Mouse (Mus musculus) liver, postnatal 0 days (tissue): ENCODE measurements around the gene Mybpc1. TPM values are rescaled to one million over a fixed set of nuclear protein-coding genes. Genes with fewer than 3 reads are reported as not detected.

ENCODE experiments used
- ATAC-seq: fragments of 200-750 bp; cut with Nextera tagmentation; 2 replicates; pipeline ENCODE4 v1.8.0; 2017; ENCODE audit warnings: mild to moderate bottlenecking, moderate library complexity
- DNase-seq: peaks from one replicate; pipeline ENCODE4 v3.0.0-alpha.2; 2016
- H3K27ac ChIP-seq: fragments of 300-500 bp; sonication (generic); 2 replicates; pipeline ENCODE4 v1.5.1; 2014; ENCODE audit warnings: antibody characterized with exemption, moderate library complexity, mild to moderate bottlenecking, low read depth
- H3K27me3 ChIP-seq: fragments of 300-500 bp; sonication (generic); 2 replicates; pipeline ENCODE4 v1.6.1; 2014; ENCODE audit warnings: low read length, control low read depth, mixed read lengths; ENCODE audit not compliant: insufficient read depth
- H3K36me3 ChIP-seq: fragments of 300-500 bp; sonication (generic); replicated peaks from 2 replicates; pipeline ENCODE4 v1.6.1; 2014; ENCODE audit warnings: mild to moderate bottlenecking, control low read depth, low read length, moderate library complexity, mixed read lengths; ENCODE audit not compliant: insufficient read depth
- H3K4me1 ChIP-seq: fragments of 300-500 bp; sonication (generic); 2 replicates; pipeline ENCODE4 v1.6.1; 2014; ENCODE audit warnings: antibody characterized with exemption, mild to moderate bottlenecking, control low read depth; ENCODE audit not compliant: insufficient read depth
- H3K4me2 ChIP-seq: fragments of 300-500 bp; sonication (generic); 2 replicates; pipeline ENCODE4 v1.6.1; 2014; ENCODE audit warnings: low read depth, mild to moderate bottlenecking, low read length, moderate library complexity, mixed read lengths
- H3K4me3 ChIP-seq: fragments of 300-500 bp; sonication (generic); 2 replicates; pipeline ENCODE4 v1.5.1; 2014; ENCODE audit warnings: low read depth, low read length
- H3K9ac ChIP-seq: fragments of 300-500 bp; sonication (generic); replicated peaks from 2 replicates; pipeline ENCODE4 v1.6.1; 2014; ENCODE audit warnings: mild to moderate bottlenecking, moderate library complexity
- H3K9me3 ChIP-seq: fragments of 300-500 bp; sonication (generic); 2 replicates; pipeline ENCODE4 v1.6.1; 2016; ENCODE audit warnings: mild to moderate bottlenecking, control low read depth, low read length, mixed read lengths
- CTCF ChIP-seq: sonication (generic); IDR thresholded peaks from 2 replicates; pipeline ENCODE4 v1.5.1; 2016; ENCODE audit warnings: antibody characterized with exemption, low read depth
- EP300 ChIP-seq: IDR thresholded peaks from 2 replicates; pipeline ENCODE4 v1.6.1; 2016; ENCODE audit warnings: antibody characterized with exemption, low read depth, mild to moderate bottlenecking
- WGBS: fragments of 180-500 bp; shearing (Covaris S2); extraction: QIAGEN DNeasy Blood & Tissue Kit; methylation state at CpG from one replicate; pipeline ENCODE4 v1.1.7; 2014; ENCODE audit not compliant: insufficient replicate concordance; 5-methylcytosine and 5-hydroxymethylcytosine counted together
- polyA plus RNA-seq: library from polyadenylated mRNA; unstranded; fragments of >200 nt; fragmentation: Nextera tagmentation; extraction: Ambion mirVana; gene quantifications from 2 replicates; pipeline ENCODE4 v1.2.1, GENCODE M21; 2015

Mybpc1 gene
- polyA plus RNA-seq, 1 experiment from 2014 or later = 0.67 TPM

- no peak for ATAC-seq
- H3K9ac ChIP-seq = no peak overlapping the region
- no peak overlapping the region for H3K4me2 ChIP-seq
- no peaks in the 10 kb centered on the region for H3K4me1 ChIP-seq
- TF ChIP-seq CTCF (no peak), EP300 (no peak)
- H3K27ac ChIP-seq = no peak overlapping the region
- H3K4me3 ChIP-seq = no peak overlapping the region
- no peaks in the 10 kb centered on the region for H3K9me3 ChIP-seq
- WGBS = 76% methylated on average over 5 of the region's 5 CpGs
- no peak for DNase-seq
- no peaks in the 10 kb centered on the region for H3K36me3 ChIP-seq
- no peaks in the 10 kb centered on the region for H3K27me3 ChIP-seq
Observed at GRCm38 (mm10) chr10:88603256-88603655, 1.7 kb downstream of the Mybpc1 start.

GRCm38 (mm10) chr10:88600591-88600990 is 4.4 kb downstream of the Mybpc1 start:
- TF ChIP-seq CTCF (no peak), EP300 (no peak)
- Histone ChIP-seq H3K4me1 (no peaks in the 10 kb centered on the region), H3K27ac (no peak overlapping the region), H3K9me3 (no peaks in the 10 kb centered on the region), H3K27me3 (no peaks in the 10 kb centered on the region), H3K36me3 (no peaks in the 10 kb centered on the region), H3K9ac (no peak overlapping the region), H3K4me3 (no peak overlapping the region), H3K4me2 (no peak overlapping the region)
- 83% methylated on average over 7 of the region's 7 CpGs for WGBS
- no peak for DNase-seq
- ATAC-seq = no peak

- no peak overlapping the region for H3K27ac ChIP-seq
- H3K4me3 ChIP-seq = no peak overlapping the region
- DNase-seq = no peak
- no peak overlapping the region for H3K4me2 ChIP-seq
- H3K36me3 ChIP-seq = no peaks in the 10 kb centered on the region
- no peaks in the 10 kb centered on the region for H3K9me3 ChIP-seq
- WGBS = 83% methylated on average over 4 of the region's 4 CpGs
- no peaks in the 10 kb centered on the region for H3K27me3 ChIP-seq
- no peaks in the 10 kb centered on the region for H3K4me1 ChIP-seq
- no peak overlapping the region for H3K9ac ChIP-seq
- ATAC-seq = no peak
- TF ChIP-seq EP300 (no peak), CTCF (no peak)
Observed at GRCm38 (mm10) chr10:88592316-88592715, 12.6 kb downstream of the Mybpc1 start.

DNA sequence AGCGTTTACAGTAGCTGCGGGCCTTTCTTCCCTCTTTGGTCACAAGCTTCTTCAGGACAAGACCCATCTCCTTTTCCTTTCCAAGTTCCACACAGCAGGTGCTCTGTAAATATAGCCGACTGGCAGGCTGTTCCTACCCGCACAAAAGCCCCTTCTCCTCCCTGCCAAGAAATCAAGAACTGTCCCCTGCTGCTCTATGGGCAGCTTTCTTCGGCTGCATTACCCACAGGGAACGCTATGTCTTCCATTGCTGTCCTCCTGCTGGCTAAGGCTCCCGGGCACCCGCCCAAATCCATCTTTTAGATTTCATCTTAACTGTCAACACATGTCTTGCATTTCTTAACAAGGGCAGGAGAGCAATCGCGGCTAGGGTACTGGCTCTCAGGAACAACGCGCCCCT is 13.9 kb downstream of the Mybpc1 start:
- Histone ChIP-seq H3K27ac (no peak overlapping the region), H3K27me3 (no peaks in the 10 kb centered on the region), H3K36me3 (no peaks in the 10 kb centered on the region), H3K4me1 (no peaks in the 10 kb centered on the region), H3K4me2 (no peak overlapping the region), H3K9me3 (no peaks in the 10 kb centered on the region), H3K4me3 (no peak overlapping the region), H3K9ac (no peak overlapping the region)
- no peak for DNase-seq
- 81% methylated on average over 12 of the region's 12 CpGs for WGBS
- no peak for ATAC-seq
- TF ChIP-seq CTCF (no peak), EP300 (no peak)

DNA sequence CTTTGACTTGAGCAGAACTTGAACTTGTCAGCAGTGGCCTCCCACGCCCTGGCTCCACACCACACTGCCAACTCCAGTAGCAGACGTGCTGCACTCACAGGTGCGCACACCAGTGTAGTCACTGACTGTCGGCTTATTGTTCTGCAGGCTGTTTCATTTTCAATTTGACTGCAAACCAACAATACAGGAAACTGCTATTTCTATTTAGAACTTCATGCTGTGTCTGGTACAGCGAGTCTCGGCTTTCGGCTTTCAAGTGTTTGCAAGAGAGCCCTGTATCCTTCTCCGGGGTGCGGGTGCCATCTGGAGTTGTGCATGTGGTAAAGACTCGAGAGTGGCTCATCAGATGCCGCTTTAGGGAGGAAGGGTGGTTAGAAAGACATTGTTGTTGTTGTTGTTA is 20.5 kb downstream of the Mybpc1 start:
- TF ChIP-seq CTCF (no peak), EP300 (no peak)
- Histone ChIP-seq H3K4me1 (no peaks in the 10 kb centered on the region), H3K9ac (no peak overlapping the region), H3K4me3 (no peak overlapping the region), H3K36me3 (no peaks in the 10 kb centered on the region), H3K4me2 (no peak overlapping the region), H3K27ac (no peak overlapping the region), H3K27me3 (no peaks in the 10 kb centered on the region), H3K9me3 (no peaks in the 10 kb centered on the region)
- ATAC-seq = no peak
- WGBS = 79% methylated on average over 11 of the region's 11 CpGs
- no peak for DNase-seq

DNA sequence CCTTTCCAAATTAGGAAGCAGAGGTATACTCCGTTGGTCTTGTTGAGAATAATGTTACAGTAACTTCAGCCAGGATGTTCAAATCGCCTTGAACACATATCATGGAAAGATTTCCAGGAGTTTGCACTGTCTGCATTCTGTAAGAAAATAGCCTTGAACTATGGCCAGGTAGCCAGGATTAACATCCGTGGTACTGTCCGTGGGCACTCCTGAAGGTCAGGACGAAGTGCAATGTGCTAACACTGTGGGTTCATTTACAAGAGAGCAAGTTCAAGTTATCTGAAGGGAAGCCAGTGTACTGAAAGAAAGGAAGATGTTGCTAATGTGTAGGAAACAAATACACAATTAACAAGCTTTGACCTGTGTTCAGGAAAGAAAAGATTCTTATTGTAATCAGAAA is 24.2 kb downstream of the Mybpc1 start:
- Histone ChIP-seq H3K4me3 (no peak overlapping the region), H3K27ac (no peak overlapping the region), H3K36me3 (no peaks in the 10 kb centered on the region), H3K9me3 (no peaks in the 10 kb centered on the region), H3K4me1 (no peaks in the 10 kb centered on the region), H3K27me3 (no peaks in the 10 kb centered on the region), H3K4me2 (no peak overlapping the region), H3K9ac (no peak overlapping the region)
- no peak for DNase-seq
- WGBS = 71% methylated on average over 5 of the region's 5 CpGs
- no peak for ATAC-seq
- TF ChIP-seq CTCF (no peak), EP300 (no peak)

- H3K4me2 ChIP-seq = no peak overlapping the region
- H3K9ac ChIP-seq = no peak overlapping the region
- H3K4me3 ChIP-seq = no peak overlapping the region
- H3K27me3 ChIP-seq = no peaks in the 10 kb centered on the region
- DNase-seq (no peak), ATAC-seq (no peak)
- TF ChIP-seq CTCF = no peak
- TF ChIP-seq EP300 = no peak
- H3K27ac ChIP-seq = no peak overlapping the region
- WGBS = 46% methylated on average over 4 of the region's 4 CpGs
- H3K36me3 ChIP-seq = no peaks in the 10 kb centered on the region
- no peaks in the 10 kb centered on the region for H3K4me1 ChIP-seq
- no peaks in the 10 kb centered on the region for H3K9me3 ChIP-seq
Observed at GRCm38 (mm10) chr10:88578651-88579050, 26.3 kb downstream of the Mybpc1 start.
